Mouse (Mus musculus) adipocyte (in vitro differentiated cells): ENCODE measurements around the gene Zfp606.
A peak's percentile ranks its signal among the peaks of the same experiment; 100 is the strongest.

Experiments used
- DNase-seq: peaks from one replicate; pipeline ENCODE4 v3.0.0-alpha.2; 2016; ENCODE audit warnings: low spot score

Zfp606 gene

DNA sequence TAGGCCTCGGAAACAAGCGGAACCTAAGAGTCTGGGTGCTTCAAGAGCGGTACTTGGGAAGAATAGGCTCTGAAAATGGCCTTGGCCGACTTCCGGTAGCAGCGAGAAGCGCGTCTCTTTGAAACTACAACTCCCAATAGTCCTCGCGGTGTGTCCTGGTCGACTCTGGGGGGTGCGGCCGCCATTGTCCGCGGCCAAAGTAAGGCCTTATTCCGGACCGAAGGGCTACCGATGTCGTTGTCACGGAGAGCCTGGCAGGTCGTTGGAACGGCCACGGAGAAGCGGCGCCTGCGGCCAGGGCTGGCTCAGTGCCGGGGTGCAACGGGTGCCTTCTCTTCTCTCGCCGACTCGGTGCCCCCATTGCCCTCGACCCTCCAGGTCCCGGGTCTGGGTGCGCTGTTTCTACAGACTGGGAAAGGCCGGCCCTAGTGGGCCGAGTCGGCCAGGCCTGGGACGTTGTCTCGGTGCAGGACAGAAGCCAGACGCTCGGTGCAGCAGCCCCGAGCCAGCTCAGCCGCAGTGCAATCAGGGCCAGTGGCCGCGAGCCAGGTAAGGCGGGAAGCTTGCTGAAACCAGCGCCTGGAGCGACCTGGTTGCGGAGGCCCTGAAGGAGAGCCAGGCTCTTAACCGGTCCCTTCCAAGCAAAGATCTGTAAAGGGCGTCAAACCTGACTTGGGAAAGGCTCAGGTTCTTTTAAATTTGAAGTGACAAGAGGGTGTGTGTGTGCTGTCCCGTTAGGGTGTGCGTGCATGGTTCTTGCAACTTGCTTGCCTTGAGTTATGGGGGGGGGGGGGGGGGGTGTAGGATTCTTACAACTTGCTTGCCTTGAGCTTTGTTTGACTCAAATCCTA, at the start of gene Zfp606:
Zfp606 (plus strand) TSS at position 136 of the 851 bp plus-strand sequence.
- peak; percentile 93 for DNase-seq

- DNase-seq: no peak
These were observed 885 bp downstream of the Zfp606 start for GRCm38 (mm10) chr7:12479009-12479346.

GRCm38 (mm10) chr7:12479525-12479924, 1.4 kb downstream of the Zfp606 start:
- DNase-seq: peak; percentile 51

GRCm38 (mm10) chr7:12483771-12484170, 5.7 kb downstream of the Zfp606 start:
- peak; percentile 50 for DNase-seq

- peak; percentile 6 for DNase-seq
These were observed 7.9 kb downstream of the Zfp606 start for GRCm38 (mm10) chr7:12485956-12486355.

DNA sequence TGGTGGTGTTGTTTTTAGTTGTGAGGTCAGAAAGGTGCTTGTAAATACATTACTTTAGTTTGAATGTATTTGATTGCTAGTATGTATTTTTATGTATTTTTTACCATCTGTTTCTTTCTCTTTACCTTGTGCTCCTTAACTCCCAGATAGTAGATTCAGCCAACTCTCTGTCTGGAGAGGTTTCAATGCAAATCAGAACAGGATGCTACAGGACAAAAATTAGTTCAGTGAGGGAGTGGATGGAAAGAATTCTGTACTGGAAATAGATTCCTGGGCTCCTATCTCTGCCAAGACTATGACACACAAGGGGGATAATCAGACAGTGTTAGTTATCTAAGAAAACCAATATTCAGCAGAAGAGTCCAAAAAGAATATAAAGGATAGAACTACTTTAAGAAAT, 8.6 kb downstream of the Zfp606 start:
- DNase-seq: no peak

DNA sequence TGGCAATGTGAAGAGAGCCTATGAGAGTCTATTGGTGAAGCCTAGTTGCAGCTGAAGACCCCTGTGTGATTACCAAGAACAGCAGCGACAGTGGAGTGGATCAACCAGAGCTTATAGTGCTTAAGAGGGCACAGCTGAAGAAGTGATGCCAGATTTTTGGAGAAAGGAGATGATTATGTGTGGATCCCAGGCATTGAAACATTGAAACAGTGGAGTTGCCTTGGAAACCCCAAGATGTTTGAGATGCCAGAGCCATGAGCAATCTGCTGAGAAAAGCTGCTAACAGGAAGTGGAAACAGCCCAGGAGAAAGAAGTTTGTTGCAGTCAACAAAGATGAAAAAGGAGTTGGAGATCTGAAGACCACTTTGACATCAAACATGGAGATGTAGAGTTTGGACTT, 32.8 kb downstream of the Zfp606 start:
- no peak for DNase-seq

DNA sequence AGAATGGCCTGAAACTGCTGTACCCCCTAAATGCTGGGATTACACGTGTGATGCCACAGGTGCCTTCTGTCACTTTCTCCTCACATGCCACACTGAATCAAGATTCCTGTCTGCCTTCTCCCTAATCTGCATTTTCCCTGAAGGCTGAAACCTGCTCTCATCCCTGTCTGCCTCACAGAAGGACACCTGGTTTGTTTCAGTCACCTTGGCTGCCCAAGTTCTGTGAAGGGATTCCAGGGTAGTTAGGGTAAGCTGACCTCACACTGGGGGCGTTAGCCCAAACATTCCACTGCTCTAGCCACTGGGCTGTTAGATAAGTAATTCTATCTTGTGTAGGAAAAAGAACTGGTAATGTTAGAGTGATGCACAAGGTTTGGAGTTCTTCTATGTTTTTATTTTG, 34.1 kb downstream of the Zfp606 start, which contains the start of gene 2900092C05Rik:
2900092C05Rik (plus strand) TSS at position 301 of the 400 bp plus-strand sequence.
- no peak for DNase-seq
